14 mouse cellular contexts compared by ENCODE assay signal in genomic region chr12:84525422-84525821, GRCm38 (mm10). TPM values are rescaled to one million over a fixed set of nuclear protein-coding genes. Genes with fewer than 3 reads are reported as not detected.
A peak's percentile ranks its signal among the peaks of the same experiment; 100 is the strongest.
DNase-seq lines count a peak whose midpoint lies in the region; ATAC-seq and TF ChIP-seq lines count a peak whose summit lies in the region.
"Had no signal": no experiment of that assay in that cellular context is flagged by ENCODE, and none has a peak within 500 bp of the region (broad histone marks: within the 10 kb centered on the region; RNA-seq: fewer than 3 reads in every experiment).

No protein-coding gene starts in this region.

- TF ChIP-seq POLR2A in spleen, adult 2 months (IDR thresholded peaks at IDR 0.05; ENCODE audit: low read depth, low read length) = no peak

- no peak for TF ChIP-seq CTCF in spleen, adult 2 months (IDR thresholded peaks at IDR 0.05; ENCODE audit: extremely low read depth, insufficient read depth, insufficient read length, insufficient replicate concordance)

- no peak for DNase-seq in forebrain, embryonic 14.5 days (ENCODE audit: low spot score)
- DNase-seq in spleen, adult 2 months (ENCODE audit: low read depth in 1 of 2, low spot score in 2 of 2) = no peak
- DNase-seq in spleen, postnatal 14 days (ENCODE audit: low spot score in 2 of 2) = no peak
- DNase-seq in thymus, postnatal 25 days = peak; percentile 10
- no peak for DNase-seq in lung, postnatal 4 days
- DNase-seq: cerebellum, adult 18-20 months; heart, postnatal 14 days; lung, adult 18-20 months; right cerebral cortex, adult 18-20 months had no signal

- H3K4me1 ChIP-seq in forebrain, embryonic 13.5 days = peaks cover 24% of the 10 kb centered on the region
- H3K4me1 ChIP-seq in forebrain, embryonic 14.5 days (ENCODE audit: control insufficient read depth, insufficient read depth, low read length) = peaks cover 7% of the 10 kb centered on the region
- H3K4me1 ChIP-seq in spleen, adult 2 months (ENCODE audit: control insufficient read depth, insufficient read depth, insufficient read length) = no peaks in the 10 kb centered on the region; the same call in 1 of the 2 replicates
- peaks cover 21% of the 10 kb centered on the region for H3K4me1 ChIP-seq in embryonic facial prominence, embryonic 13.5 days

- H3K36me3 ChIP-seq in forebrain, embryonic 13.5 days (ENCODE audit: poor library complexity, severe bottlenecking) = peaks cover 3% of the 10 kb centered on the region; the same call in 1 of the 2 replicates
- H3K36me3 ChIP-seq in forebrain, embryonic 14.5 days (ENCODE audit: control insufficient read depth, insufficient read depth, low read length) = peaks cover 2% of the 10 kb centered on the region; the same call in 1 of the 2 replicates
- H3K36me3 ChIP-seq in spleen, adult 2 months (ENCODE audit: control insufficient read depth, insufficient read depth, low read length) = no peaks in the 10 kb centered on the region; the same call in 1 of the 2 replicates
- peaks cover 6% of the 10 kb centered on the region; the same call in 1 of the 2 replicates for H3K36me3 ChIP-seq in embryonic facial prominence, embryonic 13.5 days

- ATAC-seq in forebrain, embryonic 13.5 days = no peak
- no peak for ATAC-seq in forebrain, embryonic 14.5 days
- ATAC-seq in embryonic facial prominence, embryonic 13.5 days (ENCODE audit: insufficient number of reproducible peaks, insufficient read depth, low FRiP score, low TSS enrichment, low read depth) = no peak
- no peak for ATAC-seq in cerebellum, adult (ENCODE audit: insufficient number of reproducible peaks, low FRiP score, low TSS enrichment)
- ATAC-seq: hindbrain, postnatal 0 days had no signal

- H3K4me3 ChIP-seq in forebrain, embryonic 13.5 days = no peak overlapping the region
- H3K4me3 ChIP-seq in forebrain, embryonic 14.5 days (ENCODE audit: low read depth, low read length) = no peak overlapping the region
- no peak overlapping the region for H3K4me3 ChIP-seq in spleen, adult 2 months (ENCODE audit: extremely low read depth, insufficient read depth, insufficient read length)
- no peak overlapping the region for H3K4me3 ChIP-seq in embryonic facial prominence, embryonic 13.5 days
- H3K4me3 ChIP-seq: erythroblast, embryonic 14.5 days had no signal

- no peak overlapping the region for H3K4me2 ChIP-seq in forebrain, embryonic 13.5 days
- H3K4me2 ChIP-seq in forebrain, embryonic 14.5 days (ENCODE audit: low read length) = no peak overlapping the region
- H3K4me2 ChIP-seq in embryonic facial prominence, embryonic 13.5 days = no peak overlapping the region

- no peaks in the 10 kb centered on the region for H3K9me3 ChIP-seq in forebrain, embryonic 13.5 days (replicated peaks)
- H3K9me3 ChIP-seq in forebrain, embryonic 14.5 days (replicated peaks; ENCODE audit: control insufficient read depth, low read length) = no peaks in the 10 kb centered on the region
- no peaks in the 10 kb centered on the region for H3K9me3 ChIP-seq in embryonic facial prominence, embryonic 13.5 days

- WGBS in forebrain, embryonic 13.5 days = 90% methylated on average over 12 of the region's 12 CpGs
- WGBS in forebrain, embryonic 14.5 days = 85% methylated on average over 12 of the region's 12 CpGs
- 56% methylated on average over 12 of the region's 12 CpGs for WGBS in spleen, adult 2 months
- WGBS in embryonic facial prominence, embryonic 13.5 days = 83% methylated on average over 12 of the region's 12 CpGs

- peak overlapping the region; percentile 27 for H3K27ac ChIP-seq in forebrain, embryonic 13.5 days
- H3K27ac ChIP-seq in forebrain, embryonic 14.5 days (ENCODE audit: low read depth, low read length) = no peak overlapping the region
- H3K27ac ChIP-seq in spleen, adult 2 months (ENCODE audit: insufficient read depth, low read length) = peak overlapping the region; percentile 67
- H3K27ac ChIP-seq in embryonic facial prominence, embryonic 13.5 days = 0 out of 2 replicates have a peak overlapping the region, but pooled peaks have one; percentile 80
- H3K27ac ChIP-seq: hindbrain, postnatal 0 days had no signal

- no peaks in the 10 kb centered on the region for H3K27me3 ChIP-seq in forebrain, embryonic 13.5 days
- no peaks in the 10 kb centered on the region for H3K27me3 ChIP-seq in forebrain, embryonic 14.5 days (replicated peaks; ENCODE audit: control insufficient read depth, insufficient read depth, low read length)
- no peaks in the 10 kb centered on the region for H3K27me3 ChIP-seq in spleen, adult 2 months (ENCODE audit: control insufficient read depth, insufficient read depth, low read length)
- no peaks in the 10 kb centered on the region for H3K27me3 ChIP-seq in embryonic facial prominence, embryonic 13.5 days

- H3K9ac ChIP-seq in forebrain, embryonic 13.5 days = no peak overlapping the region
- no peak overlapping the region for H3K9ac ChIP-seq in forebrain, embryonic 14.5 days (ENCODE audit: low read length)
- H3K9ac ChIP-seq in embryonic facial prominence, embryonic 13.5 days = no peak overlapping the region

RNA-seq across cellular contexts. Expression of gene Vsx2, which starts 44.1 kb away (rescaled TPM):
- polyA plus RNA-seq in forebrain, embryonic 13.5 days (2015; fragmentation: Nextera tagmentation; extraction: Ambion mirVana) = not detected in 2 replicates
- polyA plus RNA-seq in forebrain, embryonic 14.5 days (2014; fragmentation: Nextera tagmentation; extraction: Ambion mirVana) = 0.09 TPM in 1 of 2 replicates, not detected in the other
- polyA plus RNA-seq in spleen, adult 2 months (2012; rRNA removed) = not detected in 2 replicates
- 0.10 and 0.20 TPM in 2 replicates for polyA plus RNA-seq in embryonic facial prominence, embryonic 13.5 days (2015; fragmentation: Nextera tagmentation; extraction: Ambion mirVana)
- polyA plus RNA-seq: erythroblast, embryonic 14.5 days had no signal
